Mouse (Mus musculus) cerebellum, postnatal 4 days (tissue): ENCODE data around the gene Rpl10.

ENCODE experiments used
- DNase-seq, 2 experiments: peaks; one replicate each; pipeline ENCODE4 v3.0.0; 2022; ENCODE audit warnings: low spot score in 2 of 2, mixed read lengths in 1 of 2

Rpl10 gene

DNA sequence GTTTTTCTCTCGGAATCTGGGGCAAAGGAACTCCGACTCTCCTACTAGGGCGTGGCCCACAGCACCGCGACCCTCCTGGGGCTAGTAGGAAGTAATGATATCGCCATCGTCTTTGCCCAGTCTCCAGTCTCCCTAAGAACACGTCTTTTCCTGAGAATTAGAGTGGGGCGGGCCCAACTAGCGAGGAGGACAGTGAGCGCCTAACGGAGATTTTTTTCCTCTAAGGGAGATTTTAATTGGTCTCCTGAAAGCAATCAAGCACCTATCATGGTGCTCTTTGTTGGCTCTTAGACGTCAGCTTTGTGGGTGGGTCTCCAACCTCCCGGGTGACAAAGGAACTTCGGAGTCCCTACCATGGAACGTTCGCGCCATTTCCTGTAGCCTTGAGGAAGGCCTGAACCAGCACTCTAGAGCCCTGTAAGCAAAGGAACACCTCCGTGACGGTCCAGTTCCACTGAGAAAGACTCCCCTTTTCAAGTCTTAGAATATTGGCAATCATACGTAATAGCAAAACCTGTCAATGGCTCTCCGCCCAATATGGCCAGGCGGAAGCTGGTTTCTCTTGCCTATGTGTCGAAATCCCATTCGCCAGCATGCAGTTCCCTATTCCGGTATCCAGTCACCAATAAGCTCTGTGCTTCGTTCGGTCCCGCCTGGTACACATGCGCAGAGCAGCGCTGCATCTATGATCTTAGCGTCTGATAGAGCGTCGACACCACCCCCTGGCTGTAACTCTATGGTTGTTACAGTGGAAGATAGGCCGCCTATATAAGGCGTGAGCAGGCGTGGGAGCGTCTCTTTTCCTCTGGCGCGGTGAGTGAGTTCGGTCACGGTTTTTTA, at the start of gene Rpl10:
Gene Rpl10 (plus strand): TSS at position 751 of the 840 bp plus-strand sequence.
- peak; percentile 57 to 80 for DNase-seq

DNA sequence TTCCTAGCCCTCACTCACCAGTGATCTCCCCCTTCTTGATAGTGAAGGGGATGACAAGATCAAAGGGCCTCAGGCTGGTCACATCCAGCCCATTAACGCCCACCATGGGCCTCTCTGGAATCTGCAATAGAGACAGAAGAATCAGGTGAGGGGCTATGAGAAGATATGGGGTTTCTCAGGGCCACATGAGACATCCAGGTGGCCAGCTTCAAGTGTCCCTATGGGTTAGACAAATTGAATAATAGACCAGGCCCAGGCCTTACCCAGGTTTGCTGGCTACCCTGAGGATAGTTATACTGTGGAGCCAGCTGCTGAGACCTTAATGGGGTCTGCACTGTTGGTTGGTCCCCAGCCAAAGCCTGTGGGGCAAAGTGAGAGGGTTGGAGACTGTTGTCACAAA, 40.6 kb upstream of the Rpl10 start:
- no peak for DNase-seq

DNA sequence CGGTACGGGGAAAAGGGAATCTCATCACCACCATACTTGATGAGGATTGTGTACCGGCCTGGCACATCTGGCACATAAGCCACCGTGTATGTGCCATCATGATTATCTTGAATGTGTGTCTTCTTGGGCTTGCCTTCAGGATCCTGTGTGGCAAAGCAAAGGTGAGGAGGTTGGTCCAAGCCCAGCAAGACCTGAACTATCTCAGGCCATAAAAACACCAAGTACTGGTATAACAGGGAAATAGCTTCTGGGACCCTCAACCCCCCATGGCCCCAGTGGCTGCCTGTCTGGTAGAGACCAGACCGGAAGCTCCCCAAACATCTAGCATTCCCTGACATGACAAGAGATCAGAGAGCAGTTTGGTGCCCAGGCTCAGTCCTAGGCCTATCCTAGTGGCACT, 37.4 kb upstream of the Rpl10 start:
- DNase-seq, result no peak

DNA sequence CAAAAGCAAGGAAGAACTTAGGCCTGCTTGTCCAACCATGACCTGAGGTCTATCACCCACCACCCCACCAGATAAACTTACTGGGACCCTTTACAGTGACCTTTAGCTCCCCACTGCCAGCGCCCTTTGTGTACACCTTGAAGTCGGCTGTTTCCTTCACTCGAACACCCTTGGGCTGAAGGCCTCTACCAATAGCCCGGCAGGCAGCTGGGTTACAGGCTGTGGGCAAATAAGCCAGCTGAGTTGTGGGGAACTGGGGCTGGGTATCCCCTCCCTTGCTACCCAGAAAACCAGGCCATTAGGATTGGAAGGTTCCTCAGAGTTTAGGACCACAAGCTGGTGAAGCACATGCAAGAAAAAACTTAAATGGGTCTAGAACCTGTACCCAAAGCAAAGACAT, 30.3 kb upstream of the Rpl10 start:
- no peak for DNase-seq

DNA sequence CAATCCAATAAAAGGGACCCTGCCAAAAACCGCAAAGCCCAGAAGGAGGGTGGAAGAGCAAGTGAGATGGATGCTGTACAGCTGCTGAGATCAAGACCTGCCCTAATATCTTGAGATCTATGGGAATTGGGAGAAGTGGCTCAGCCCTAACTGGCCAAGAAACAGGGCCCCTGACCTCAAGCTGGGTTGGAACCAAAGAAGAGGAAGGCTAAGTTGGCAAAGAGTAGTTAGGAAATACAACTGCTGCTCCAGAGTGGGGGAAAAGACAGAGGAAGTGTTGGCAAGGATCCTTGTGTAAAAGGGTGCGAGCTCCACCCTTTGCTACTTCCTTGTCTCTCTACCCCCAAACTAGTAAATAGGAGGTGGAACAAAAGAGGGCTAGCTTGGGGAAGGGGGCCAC, 27.2 kb upstream of the Rpl10 start:
- DNase-seq, result no peak

DNA sequence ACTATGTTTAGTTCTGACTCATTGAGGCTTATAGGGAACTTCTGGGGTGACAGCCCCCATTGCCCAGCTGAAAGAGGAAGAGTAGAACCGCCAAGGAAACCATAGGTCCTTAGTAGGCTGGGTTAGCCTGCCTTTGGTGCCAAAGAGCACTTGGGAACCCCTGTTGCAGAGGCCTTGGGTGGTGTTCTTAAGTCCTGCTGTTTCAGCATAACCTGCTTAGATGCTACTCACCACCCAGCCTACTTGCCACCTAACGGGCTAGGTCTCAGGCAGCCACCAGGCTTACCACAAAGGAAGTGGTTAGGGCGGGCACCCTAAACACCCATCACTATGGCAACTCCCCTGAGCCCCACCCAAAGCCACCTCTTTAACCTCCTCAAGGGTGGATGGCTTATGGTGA, 26.8 kb upstream of the Rpl10 start:
- DNase-seq, result no peak

DNA sequence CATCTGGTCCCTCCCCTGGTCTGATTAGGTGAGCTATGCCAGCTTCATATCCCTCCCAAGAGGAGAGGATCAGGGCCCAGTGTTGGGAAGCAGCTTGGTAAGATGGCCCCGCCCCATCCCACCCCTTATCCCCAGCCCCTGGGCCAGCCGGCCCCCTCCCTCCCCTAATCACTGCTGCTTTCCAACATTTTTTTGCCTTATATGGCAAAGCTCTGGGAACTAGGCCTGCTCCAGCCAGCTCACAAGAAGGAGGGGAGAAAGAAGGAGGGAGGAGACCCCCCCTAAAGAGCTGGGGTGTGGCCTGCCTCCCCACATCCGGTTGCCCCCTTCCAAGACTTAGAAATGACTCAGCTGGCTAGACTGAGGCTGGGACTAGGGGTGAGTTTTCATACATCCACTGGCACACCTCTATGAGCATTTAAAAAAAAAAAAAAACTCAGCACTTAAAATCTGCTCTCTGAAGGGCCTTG, 26.0 kb upstream of the Rpl10 start:
- DNase-seq, result peak in 1 of 2 experiments; percentile 12

DNA sequence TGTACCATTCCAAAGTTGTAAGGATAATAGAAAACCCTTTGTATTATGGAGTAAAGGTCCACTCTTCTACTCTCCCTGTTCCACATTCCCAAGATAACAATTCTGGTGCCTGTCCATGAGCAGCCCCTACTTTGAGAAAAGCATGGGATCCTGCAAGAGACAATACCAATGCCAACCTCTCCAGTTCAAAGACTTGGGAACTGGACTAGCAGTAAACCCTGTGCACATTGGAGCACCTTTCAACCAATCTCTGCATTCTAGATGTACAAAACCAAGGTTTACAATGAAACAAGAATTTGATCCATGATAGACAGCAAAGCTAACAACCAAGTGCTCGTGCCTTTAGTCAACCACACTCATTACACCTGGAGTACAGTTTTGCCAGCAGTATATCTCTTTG, 25.5 kb upstream of the Rpl10 start:
- DNase-seq, result no peak

DNA sequence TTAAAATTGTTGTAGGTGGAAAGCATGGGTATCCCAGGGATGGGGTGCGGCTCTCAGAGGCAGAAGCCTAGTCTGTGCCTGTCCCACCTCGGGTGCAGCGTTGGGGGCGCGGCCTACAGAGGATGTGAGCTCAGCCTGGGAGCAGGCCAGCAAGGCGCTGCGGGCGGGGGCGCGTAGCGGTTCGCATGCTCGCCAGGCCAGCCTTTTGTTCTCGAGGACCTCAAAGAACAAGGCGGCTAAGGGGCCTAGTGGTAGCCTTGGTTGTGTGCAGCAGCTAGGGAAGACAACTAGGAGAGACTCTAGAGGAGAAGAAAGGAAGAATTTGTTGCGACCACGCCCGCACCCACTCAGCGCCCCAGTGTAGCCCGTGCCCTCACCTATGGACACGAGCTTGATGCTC, 24.9 kb upstream of the Rpl10 start:
- peak; percentile 53 to 73 for DNase-seq

DNA sequence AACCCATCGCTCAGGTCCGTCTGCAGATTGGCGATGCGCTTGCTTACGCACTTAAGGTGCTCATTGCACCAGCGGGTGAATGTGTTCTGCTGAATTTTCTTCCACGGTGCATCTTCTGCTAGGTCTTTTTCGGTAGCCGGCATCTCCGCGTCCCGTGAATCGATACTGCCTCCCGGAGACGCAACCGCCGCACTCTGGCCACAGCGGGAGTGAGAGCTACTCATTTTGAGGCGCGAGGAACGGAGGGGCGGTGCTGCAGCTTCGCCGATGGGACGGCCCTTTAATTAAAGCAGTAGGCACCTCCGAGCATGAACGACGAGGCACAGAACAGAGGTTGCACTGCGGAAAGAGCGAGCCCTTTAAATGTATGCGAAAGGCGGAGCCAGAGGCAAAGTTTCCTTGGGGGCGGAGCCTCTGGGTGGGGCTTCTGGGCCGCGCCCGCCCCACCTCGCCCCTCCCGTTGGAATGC, 24.4 kb upstream of the Rpl10 start:
- DNase-seq, result peak; percentile 56 to 73

DNA sequence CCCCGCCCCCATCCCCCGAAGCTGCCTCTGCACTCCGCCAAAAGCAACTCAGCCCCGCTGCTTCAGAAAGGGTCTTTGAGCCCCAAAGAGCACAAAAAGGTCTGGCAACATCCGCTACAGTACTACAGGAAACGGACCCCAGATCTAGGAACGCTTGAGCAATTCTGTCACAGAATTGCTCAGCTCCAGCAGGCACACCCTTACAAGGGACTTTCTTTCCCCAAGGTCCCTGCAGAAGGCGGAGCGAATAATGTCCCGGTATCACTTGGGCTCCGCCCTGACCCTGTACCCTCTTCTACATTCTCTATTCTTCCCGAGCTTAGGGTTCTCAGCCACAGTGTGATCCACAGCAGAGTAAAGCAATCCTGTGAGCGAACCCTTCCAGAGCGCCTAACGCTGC, 23.9 kb upstream of the Rpl10 start:
- no peak for DNase-seq

DNA sequence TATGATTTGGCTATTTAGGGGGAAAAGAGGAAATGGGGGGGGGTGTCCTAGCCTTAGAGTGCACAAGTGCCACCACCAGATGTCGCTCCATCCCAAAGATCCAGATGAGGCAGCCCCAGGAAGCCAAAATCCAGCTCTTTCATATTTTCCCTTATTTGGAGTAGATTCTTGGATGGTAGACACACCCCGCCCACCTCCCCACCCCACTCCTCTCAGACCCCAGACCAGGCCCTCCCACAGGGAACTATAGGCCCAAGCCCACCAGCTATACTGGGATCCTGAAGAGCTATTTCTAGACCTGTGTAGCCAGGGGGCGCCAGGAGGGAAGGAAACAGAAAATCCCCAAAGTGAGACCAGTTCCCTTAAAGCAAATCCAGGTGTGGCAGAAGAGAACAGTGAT, 22.0 kb upstream of the Rpl10 start:
- peak in 1 of 2 experiments; percentile 63 for DNase-seq

DNA sequence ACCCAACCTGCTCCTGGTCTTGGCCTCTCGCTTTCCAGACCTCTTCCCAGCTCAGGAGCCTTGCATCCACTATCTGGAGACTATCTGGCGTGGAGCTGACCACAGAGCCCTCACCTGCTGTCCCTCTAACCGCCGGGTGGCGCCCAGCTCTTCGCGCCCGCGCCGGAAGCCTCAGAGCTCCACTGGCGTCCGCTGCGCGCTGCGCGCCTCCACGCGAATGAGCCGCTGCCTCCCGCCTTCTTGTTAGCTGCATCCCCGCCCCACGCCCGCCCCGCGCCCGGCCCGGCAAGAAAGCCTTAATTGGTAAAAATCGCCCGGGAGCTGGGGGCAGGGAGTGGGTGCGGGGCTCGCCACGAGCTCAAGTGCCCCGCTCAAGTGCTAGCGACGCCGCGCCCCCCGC, 21.0 kb upstream of the Rpl10 start, which contains the start of gene Flna:
Gene Flna (minus strand): TSS at position 206 of the 400 bp plus-strand sequence.
- DNase-seq, result peak in 1 of 2 experiments; percentile 63

DNA sequence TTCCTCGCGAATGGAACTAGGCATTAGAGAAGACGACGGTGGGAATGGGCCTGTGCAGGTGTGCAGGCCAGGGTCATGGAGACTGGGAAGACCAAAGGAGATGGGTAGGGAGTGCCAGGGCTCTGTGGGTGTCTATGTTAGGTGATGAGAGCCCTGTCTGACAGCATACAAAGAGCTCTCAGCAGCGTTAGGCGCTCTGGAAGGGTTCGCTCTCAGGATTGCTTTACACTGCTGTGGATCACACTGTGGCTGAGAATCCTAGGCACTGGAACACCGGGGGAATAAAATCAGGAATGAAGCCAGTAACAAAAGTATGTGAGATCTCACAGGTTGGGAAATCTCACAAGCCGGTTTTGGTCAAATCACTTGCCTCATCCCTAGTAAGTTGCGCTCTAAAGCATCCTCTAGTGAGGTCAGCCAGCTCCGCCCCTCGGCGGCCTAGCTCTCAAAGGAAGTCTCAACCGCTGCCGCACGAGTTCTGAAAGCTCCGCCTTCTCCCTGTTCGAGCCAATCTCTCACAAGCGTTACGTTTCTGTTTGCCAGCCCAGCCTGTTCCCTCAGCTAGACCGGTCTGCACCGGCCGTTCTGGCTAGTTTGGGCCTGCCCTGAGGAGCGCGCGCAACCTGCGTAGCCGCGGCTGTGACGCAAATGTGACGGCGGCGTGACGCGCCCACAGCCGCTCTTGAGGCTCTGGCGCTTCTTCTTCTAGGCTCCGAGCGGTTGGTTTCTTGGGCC, 16.3 kb upstream of the Rpl10 start, which contains the start of gene Emd:
Gene Emd (plus strand): TSS at position 535 of the 735 bp plus-strand sequence.
- DNase-seq, result peak; percentile 53 to 80

DNA sequence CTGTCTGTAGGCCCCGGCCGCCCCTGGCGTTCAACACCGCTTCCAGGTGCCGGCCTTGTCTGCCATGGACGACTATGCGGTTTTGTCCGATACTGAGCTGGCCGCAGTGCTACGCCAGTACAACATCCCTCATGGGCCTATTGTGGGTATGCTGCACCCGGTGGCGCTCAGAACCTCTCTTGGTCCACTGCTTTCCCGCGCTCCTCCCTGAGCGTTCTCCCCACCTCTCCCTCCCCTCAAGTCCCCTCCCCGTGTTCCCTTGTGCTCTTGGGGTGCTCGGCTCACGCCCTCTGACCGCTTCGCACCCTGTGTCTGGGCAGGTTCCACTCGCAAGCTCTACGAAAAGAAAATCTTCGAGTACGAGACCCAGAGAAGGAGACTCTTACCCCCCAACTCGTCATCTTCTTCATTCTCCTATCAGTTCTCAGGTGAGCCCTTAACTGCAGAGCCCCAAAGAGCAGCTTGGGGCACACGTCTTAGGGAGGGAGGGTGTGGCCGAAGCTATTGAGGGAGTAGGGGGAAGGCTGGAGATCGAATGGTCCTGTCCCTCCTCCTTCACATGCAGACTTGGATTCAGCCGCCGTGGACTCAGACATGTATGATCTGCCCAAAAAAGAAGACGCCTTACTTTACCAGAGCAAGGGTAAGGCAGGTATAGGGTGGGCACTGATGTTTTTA, 15.6 kb upstream of the Rpl10 start:
- DNase-seq, result no peak

DNA sequence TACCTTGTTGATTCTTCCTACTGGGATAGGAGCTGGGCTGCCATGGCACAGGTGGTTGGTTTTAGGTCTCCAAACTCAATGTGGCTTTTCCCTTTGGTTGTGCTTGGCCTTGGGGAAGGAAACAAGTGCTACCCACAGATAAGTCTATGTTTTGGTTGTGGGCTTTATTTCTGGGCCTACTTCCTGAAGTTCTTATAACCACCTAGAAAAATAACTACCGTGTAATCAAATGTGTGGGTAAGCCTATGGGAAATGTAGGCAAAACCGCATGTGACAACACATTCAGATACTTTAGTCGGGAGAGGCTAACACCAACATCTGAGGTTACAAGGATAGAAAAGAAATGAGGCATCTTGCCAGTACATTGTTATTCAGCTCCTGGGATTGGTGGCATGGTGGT, 12.9 kb upstream of the Rpl10 start:
- DNase-seq, result no peak

DNA sequence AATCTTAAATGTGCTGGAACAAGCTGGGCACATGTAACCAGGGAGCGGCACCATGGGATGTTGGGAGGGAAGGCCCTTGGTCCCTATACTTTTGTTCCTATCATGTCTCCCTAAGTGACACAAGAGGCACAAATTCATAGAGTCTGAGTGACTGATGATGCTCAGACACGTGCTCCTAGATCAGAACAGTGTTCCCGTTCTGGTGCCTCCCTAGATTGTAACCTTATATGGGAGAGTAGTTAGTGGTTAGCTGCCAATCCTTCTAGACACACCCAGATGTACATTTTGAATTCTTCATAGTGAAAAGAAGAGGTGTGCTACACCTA, 913 bp upstream of the Rpl10 start:
- DNase-seq, result no peak

DNA sequence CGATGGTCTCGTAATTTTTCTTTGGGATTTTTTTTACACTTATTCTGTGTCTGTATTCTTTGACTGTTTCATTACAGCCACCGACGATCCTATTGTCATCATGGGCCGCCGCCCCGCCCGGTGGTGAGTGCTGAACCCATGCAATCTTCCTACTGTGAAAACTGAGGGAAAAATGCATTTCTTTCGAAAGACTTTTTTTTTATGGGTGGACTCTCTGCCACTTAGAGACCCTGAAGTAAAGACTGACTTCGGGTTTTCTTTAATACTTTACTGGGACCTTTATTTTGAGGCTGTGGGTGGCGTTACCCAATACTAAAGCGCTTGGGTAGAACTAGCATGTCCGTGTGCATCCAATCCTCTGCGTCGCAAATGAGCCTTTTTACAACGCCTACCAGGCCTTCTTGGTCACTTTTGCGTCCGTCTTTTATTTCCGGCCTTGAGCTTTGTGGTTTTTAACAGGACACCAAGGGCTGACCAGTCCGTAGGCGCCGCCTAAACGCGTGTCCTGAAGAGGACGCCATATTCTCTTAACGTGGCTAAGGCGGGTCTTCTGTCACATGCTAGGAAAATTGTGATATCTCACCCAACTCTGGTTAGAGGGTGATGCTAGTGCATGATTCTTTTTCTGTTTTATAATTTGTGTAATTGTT, 415 bp downstream of the Rpl10 start:
- DNase-seq, result no peak

DNA sequence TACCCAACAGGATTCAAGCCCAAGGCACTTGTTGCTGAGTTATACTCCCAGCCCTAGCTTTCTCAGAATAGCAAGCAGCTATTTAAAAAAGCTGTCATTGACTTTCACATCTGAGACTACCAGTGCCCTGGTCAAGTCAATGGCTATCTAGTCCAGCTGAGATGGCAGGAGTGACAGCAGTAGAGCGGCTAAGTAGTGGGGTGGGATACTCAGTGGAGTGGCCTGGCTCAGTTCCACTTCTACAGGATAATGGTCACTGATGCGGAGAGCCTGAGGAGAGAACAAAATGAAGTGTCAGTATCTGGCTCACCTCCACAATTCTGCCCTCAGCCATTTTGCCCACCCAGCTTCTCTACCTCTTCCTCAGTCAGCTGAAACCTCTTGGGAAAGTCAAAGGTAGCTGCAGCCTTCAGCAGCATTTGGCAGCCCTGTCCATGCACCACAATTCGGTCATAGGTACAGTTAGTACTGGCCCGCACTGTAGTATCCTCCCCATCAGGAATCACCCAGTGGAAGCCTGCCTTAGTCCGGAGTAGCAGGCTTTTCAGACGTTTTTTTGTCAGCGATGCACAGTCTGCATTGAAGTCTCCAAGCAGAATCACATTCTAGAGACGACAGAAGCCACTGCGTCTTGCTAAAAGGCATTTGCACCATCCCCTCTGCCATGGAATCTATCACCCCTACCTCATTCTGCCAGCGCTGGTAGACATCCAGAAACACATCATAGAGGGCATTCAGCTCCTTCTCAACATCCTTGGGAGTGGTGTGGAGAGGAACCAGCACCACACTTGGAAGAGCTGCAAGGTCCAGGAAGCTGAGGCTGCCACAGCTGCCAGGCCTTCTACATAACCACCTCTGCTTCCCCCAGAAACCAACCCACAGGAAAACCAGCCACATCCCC, 3.1 kb downstream of the Rpl10 start:
- DNase-seq, result no peak

DNA sequence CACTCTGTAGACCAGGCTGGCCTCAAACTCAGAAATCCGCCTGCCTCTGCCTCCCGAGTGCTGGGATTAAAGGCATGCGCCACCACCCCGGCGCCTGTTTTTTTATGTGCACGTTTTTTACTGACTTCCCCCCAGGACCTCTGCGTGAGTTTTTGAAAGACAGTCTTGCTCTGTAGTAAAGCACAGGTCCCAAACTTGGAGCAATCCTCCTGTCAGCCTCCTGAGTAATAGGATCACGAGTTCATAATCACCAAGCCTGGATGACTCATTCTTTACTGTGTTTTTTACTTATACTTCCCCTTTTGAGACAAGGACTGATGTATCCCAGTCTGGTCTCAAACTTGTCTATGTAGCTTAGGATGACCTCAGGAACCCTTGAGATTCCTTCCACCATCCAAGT, 7.3 kb downstream of the Rpl10 start:
- DNase-seq, result no peak
